Mouse (Mus musculus) CH12.LX (cell line): Measurements from ENCODE around the gene Nob1. TPM values are rescaled to one million over a fixed set of nuclear protein-coding genes. Genes with fewer than 3 reads are reported as not detected.

ENCODE experiments used
- DNase-seq: peaks from one replicate; pipeline ENCODE4 v3.0.0-alpha.2; 2013; ENCODE audit errors: extremely low read depth
- H3K27ac ChIP-seq: 2 replicates; pipeline ENCODE4 v1.5.1; 2012; ENCODE audit warnings: low read depth, mild to moderate bottlenecking, control low read depth, moderate library complexity; ENCODE audit not compliant: insufficient read depth
- H3K27me3 ChIP-seq: replicated peaks from 2 replicates; pipeline ENCODE3; 2012; ENCODE audit warnings: inconsistent platforms
- H3K36me3 ChIP-seq, 2 experiments: replicated peaks in 1 of 2; 2 replicates each; pipeline versions ENCODE3 to v1.6.1; 2012; ENCODE audit warnings: inconsistent platforms in 1 of 2, low read length in 1 of 2, mild to moderate bottlenecking in 1 of 2, mixed read lengths in 1 of 2, moderate library complexity in 1 of 2; ENCODE audit not compliant: control insufficient read depth in 1 of 2, insufficient read depth in 1 of 2
- H3K4me1 ChIP-seq, 2 experiments: 2 replicates each; pipeline ENCODE4 v1.6.1; 2012; ENCODE audit warnings: inconsistent platforms in 1 of 2, moderate library complexity in 1 of 2; ENCODE audit not compliant: insufficient read depth in 2 of 2, control insufficient read depth in 1 of 2
- H3K4me2 ChIP-seq: 2 replicates; pipeline ENCODE4 v1.6.1; 2012; ENCODE audit warnings: low read depth, mild to moderate bottlenecking, control low read depth; ENCODE audit not compliant: poor library complexity, insufficient read depth, severe bottlenecking
- H3K4me3 ChIP-seq, 3 experiments: fragments of 150-350 bp in 1 of 3; sonication (generic) in 1 of 3; replicated peaks in 1 of 3; 2 replicates each; pipeline versions ENCODE3 to v1.5.1; 2011 to 2012; ENCODE audit warnings: low read depth in 2 of 3, low read length in 2 of 3, mild to moderate bottlenecking in 2 of 3, moderate library complexity in 2 of 3, control low read depth in 1 of 3, improper control_type of control experiment in 1 of 3, inconsistent platforms in 1 of 3, mixed read lengths in 1 of 3; ENCODE audit not compliant: poor library complexity in 1 of 3
- H3K79me2 ChIP-seq: replicated peaks from 2 replicates; pipeline ENCODE4 v1.6.1; 2012; ENCODE audit warnings: mild to moderate bottlenecking, moderate library complexity; ENCODE audit not compliant: control insufficient read depth, poor library complexity, insufficient read depth, severe bottlenecking; ENCODE audit errors: extremely low read depth
- H3K9ac ChIP-seq: 2 replicates; pipeline ENCODE4 v1.6.1; 2012; ENCODE audit warnings: low read depth, mild to moderate bottlenecking, control low read depth, moderate library complexity; ENCODE audit not compliant: insufficient read depth
- H3K9me3 ChIP-seq: replicated peaks from 2 replicates; pipeline ENCODE3; 2012; ENCODE audit warnings: low read length, inconsistent platforms, mixed read lengths
- BHLHE40 ChIP-seq: IDR thresholded peaks from 2 replicates; pipeline ENCODE4 v1.6.1; 2011; ENCODE audit warnings: mild to moderate bottlenecking, low read depth, low read length, improper control_type of control experiment
- CHD1 ChIP-seq: IDR thresholded peaks from 2 replicates; pipeline ENCODE4 v1.6.1; 2012; ENCODE audit warnings: low read depth, low read length, improper control_type of control experiment, inconsistent platforms
- CHD2 ChIP-seq: IDR thresholded peaks from 2 replicates; pipeline ENCODE4 v1.6.1; 2011; ENCODE audit warnings: low read length, improper control_type of control experiment
- CTCF ChIP-seq, 2 experiments: IDR thresholded peaks in 1 of 2; conservative IDR thresholded peaks in 1 of 2; 2 replicates each; pipeline ENCODE4 v1.5.1; 2011 to 2012; ENCODE audit warnings: low read depth in 2 of 2, low read length in 2 of 2, improper control_type of control experiment in 1 of 2, inconsistent platforms in 1 of 2, mild to moderate bottlenecking in 1 of 2, moderate library complexity in 1 of 2
- ETS1 ChIP-seq: conservative IDR thresholded peaks from 2 replicates; pipeline ENCODE4 v1.6.1; 2012; ENCODE audit warnings: low read depth, mild to moderate bottlenecking, inconsistent platforms, low read length, improper control_type of control experiment, moderate library complexity
- GABPA ChIP-seq: IDR thresholded peaks from 2 replicates; pipeline ENCODE4 v1.6.1; 2012; ENCODE audit warnings: low read depth, low read length, improper control_type of control experiment, inconsistent platforms; ENCODE audit not compliant: insufficient replicate concordance
- HCFC1 ChIP-seq: IDR thresholded peaks from 2 replicates; pipeline ENCODE4 v1.6.1; 2012; ENCODE audit warnings: low read depth, mild to moderate bottlenecking, inconsistent platforms, low read length, improper control_type of control experiment
- IRF4 ChIP-seq: IDR thresholded peaks from 2 replicates; pipeline ENCODE4 v1.6.1; 2014; ENCODE audit warnings: low read depth, mild to moderate bottlenecking, inconsistent platforms, low read length, improper control_type of control experiment
- JUN ChIP-seq: IDR thresholded peaks from 2 replicates; pipeline ENCODE4 v1.6.1; 2011; ENCODE audit warnings: low read depth, mild to moderate bottlenecking, low read length, improper control_type of control experiment, moderate library complexity; ENCODE audit not compliant: insufficient read depth
- JUND ChIP-seq: conservative IDR thresholded peaks from 2 replicates; pipeline ENCODE4 v1.6.1; 2011; ENCODE audit warnings: low read depth, low read length, improper control_type of control experiment
- KAT2A ChIP-seq: IDR thresholded peaks from 2 replicates; pipeline ENCODE4 v1.6.1; 2012; ENCODE audit warnings: low read length, improper control_type of control experiment, inconsistent platforms; ENCODE audit not compliant: insufficient replicate concordance
- MAX ChIP-seq: IDR thresholded peaks from 2 replicates; pipeline ENCODE4 v1.6.1; 2011; ENCODE audit warnings: low read length, improper control_type of control experiment
- MAZ ChIP-seq: IDR thresholded peaks from 2 replicates; pipeline ENCODE4 v1.6.1; 2012; ENCODE audit warnings: low read depth, mild to moderate bottlenecking, inconsistent platforms, low read length, improper control_type of control experiment, moderate library complexity
- MEF2A ChIP-seq: IDR thresholded peaks from 2 replicates; pipeline ENCODE4 v1.6.1; 2014; ENCODE audit warnings: low read depth, mild to moderate bottlenecking, inconsistent platforms, low read length, improper control_type of control experiment, borderline replicate concordance
- MXI1 ChIP-seq: IDR thresholded peaks from 2 replicates; pipeline ENCODE4 v1.6.1; 2011; ENCODE audit warnings: mild to moderate bottlenecking, low read depth, low read length, improper control_type of control experiment
- MYC ChIP-seq: IDR thresholded peaks from 2 replicates; pipeline ENCODE4 v1.6.1; 2011; ENCODE audit warnings: low read depth, mild to moderate bottlenecking, improper control_type of control experiment, low read length
- NELFE ChIP-seq: IDR thresholded peaks from 2 replicates; pipeline ENCODE4 v1.6.1; 2011; ENCODE audit warnings: low read depth, low read length, improper control_type of control experiment
- NRF1 ChIP-seq: IDR thresholded peaks from 2 replicates; pipeline ENCODE4 v1.6.1; 2014; ENCODE audit warnings: low read depth, mild to moderate bottlenecking, inconsistent platforms, low read length, improper control_type of control experiment, moderate library complexity
- POLR2A ChIP-seq: IDR thresholded peaks from 2 replicates; pipeline ENCODE4 v1.6.1; 2011; ENCODE audit warnings: low read depth, mild to moderate bottlenecking, improper control_type of control experiment, low read length
- POLR2AphosphoS2 ChIP-seq: IDR thresholded peaks from 2 replicates; pipeline ENCODE4 v1.6.1; 2011; ENCODE audit warnings: low read depth, low read length, improper control_type of control experiment
- RAD21 ChIP-seq: IDR thresholded peaks from 2 replicates; pipeline ENCODE4 v1.6.1; 2011; ENCODE audit warnings: low read depth, mild to moderate bottlenecking, low read length, improper control_type of control experiment, moderate library complexity
- SIN3A ChIP-seq: IDR thresholded peaks from 2 replicates; pipeline ENCODE4 v1.6.1; 2012; ENCODE audit warnings: low read length, improper control_type of control experiment, inconsistent platforms
- TBP ChIP-seq: conservative IDR thresholded peaks from 2 replicates; pipeline ENCODE4 v1.6.1; 2011; ENCODE audit warnings: low read depth, low read length, improper control_type of control experiment
- TCF12 ChIP-seq: IDR thresholded peaks from 2 replicates; pipeline ENCODE4 v1.6.1; 2014; ENCODE audit warnings: low read depth, mild to moderate bottlenecking, inconsistent platforms, low read length, improper control_type of control experiment
- UBTF ChIP-seq: IDR thresholded peaks from 2 replicates; pipeline ENCODE4 v1.6.1; 2012; ENCODE audit warnings: low read depth, mild to moderate bottlenecking, inconsistent platforms, low read length, improper control_type of control experiment, moderate library complexity
- USF1 ChIP-seq: IDR thresholded peaks from 2 replicates; pipeline ENCODE4 v1.6.1; 2014; ENCODE audit warnings: low read depth, mild to moderate bottlenecking, inconsistent platforms, low read length, improper control_type of control experiment
- USF2 ChIP-seq: conservative IDR thresholded peaks from 2 replicates; pipeline ENCODE4 v1.6.1; 2011; ENCODE audit warnings: low read depth, low read length, improper control_type of control experiment
- ZC3H11A ChIP-seq: IDR thresholded peaks from 2 replicates; pipeline ENCODE4 v1.6.1; 2012; ENCODE audit warnings: low read depth, mild to moderate bottlenecking, inconsistent platforms, low read length, improper control_type of control experiment
- ZKSCAN1 ChIP-seq: IDR thresholded peaks from 2 replicates; pipeline ENCODE4 v1.6.1; 2012; ENCODE audit warnings: low read depth, inconsistent platforms, low read length, improper control_type of control experiment, borderline replicate concordance
- ZMIZ1 ChIP-seq: IDR thresholded peaks from 2 replicates; pipeline ENCODE4 v1.6.1; 2012; ENCODE audit warnings: low read depth, mild to moderate bottlenecking, inconsistent platforms, low read length, improper control_type of control experiment
- ZNF384 ChIP-seq: IDR thresholded peaks from 2 replicates; pipeline ENCODE4 v1.6.1; 2012; ENCODE audit warnings: low read depth, low read length, improper control_type of control experiment, inconsistent platforms
- dilution Hi-C: fragments of 300-500 bp; cut with MboI; formaldehyde crosslinking; loops from 2 replicates; pipeline ENCODE4 v1.14.3; 2020; ENCODE audit warnings: low sequenced_read_pairs; ENCODE audit not compliant: extremely low pct_unique_long_range_greater_than_20kb, extremely low pct_ligation_motif_present
- in situ Hi-C: fragments of 300-500 bp; cut with MboI; formaldehyde crosslinking; loops from 3 replicates; pipeline ENCODE4 v1.14.3; 2019; ENCODE audit warnings: low sequenced_read_pairs, low pct_ligation_motif_present, low pct_unique_long_range_greater_than_20kb, mixed read lengths
- polyA plus RNA-seq: library from polyadenylated mRNA; unstranded; fragments of >175 nt; gene quantifications from 2 replicates; pipeline ENCODE4 v1.2.1, GENCODE M21; 2012; ENCODE audit warnings: low read depth; ENCODE audit not compliant: insufficient read length
- total RNA-seq, 2 experiments: library from RNA; depleted of rRNA; stranded (reverse); fragments of 300-350 nt in 1 of 2; fragments of >200 nt in 1 of 2; gene quantifications; 2 replicates each; pipeline ENCODE4 v1.2.3; 2012 to 2014

Gene Nob1
- total and polyA plus RNA-seq, 3 experiments = 21.4 to 109 (median 73.1) TPM

GRCm38 (mm10) chr8:107437711-107438110, 12.9 kb upstream of the Nob1 start:
- peaks cover 13 to 37% of the 10 kb centered on the region in 2 experiments for H3K4me1 ChIP-seq
- TF ChIP-seq TCF12 (0 out of 2 replicates have a peak, but pooled peaks have one; percentile 8), USF2 (no peak), BHLHE40 (peak; percentile 30; the same call in 1 of the 2 replicates), POLR2AphosphoS2 (no peak)
- TF ChIP-seq, all 38 proteins: peak for 2
- peaks cover 0 to 12% of the 10 kb centered on the region in 2 experiments for H3K36me3 ChIP-seq
- no peaks in the 10 kb centered on the region for H3K9me3 ChIP-seq
- H3K4me3 ChIP-seq = no peak overlapping the region
- no peak overlapping the region for H3K9ac ChIP-seq
- in situ Hi-C loops = no loop called here
- dilution Hi-C loops = no loop called here
- DNase-seq = no peak
- peak overlapping the region; percentile 32; the same call in 1 of the 2 replicates for H3K27ac ChIP-seq
- no peaks in the 10 kb centered on the region; the same call in 1 of the 2 replicates for H3K79me2 ChIP-seq
- H3K27me3 ChIP-seq = no peaks in the 10 kb centered on the region
- H3K4me2 ChIP-seq = peak overlapping the region; percentile 77

- H3K36me3 ChIP-seq = peaks cover 0 to 11% of the 10 kb centered on the region in 2 experiments
- peak overlapping the region; percentile 87 to 92 (median 89) for H3K4me3 ChIP-seq
- no peaks in the 10 kb centered on the region for H3K27me3 ChIP-seq
- no peaks in the 10 kb centered on the region for H3K9me3 ChIP-seq
- H3K9ac ChIP-seq = peak overlapping the region; percentile 91
- H3K4me2 ChIP-seq = peak overlapping the region; percentile 77
- DNase-seq = peak; percentile 55
- dilution Hi-C loops (no loop called here), in situ Hi-C loops (no loop called here)
- no peaks in the 10 kb centered on the region; the same call in 1 of the 2 replicates for H3K79me2 ChIP-seq
- peaks cover 13 to 37% of the 10 kb centered on the region in 2 experiments for H3K4me1 ChIP-seq
- peak overlapping the region; percentile 65; the same call in 1 of the 2 replicates for H3K27ac ChIP-seq
- TF ChIP-seq TBP = 0 out of 2 replicates have a peak, but pooled peaks have one; percentile 30
- TF ChIP-seq HCFC1 = no peak
- peak; percentile 66 for TF ChIP-seq BHLHE40
- TF ChIP-seq ZKSCAN1 = no peak
- no peak for TF ChIP-seq CHD2
- no peak for TF ChIP-seq IRF4
- TF ChIP-seq ZMIZ1 = no peak
- no peak for TF ChIP-seq MYC
- no peak for TF ChIP-seq KAT2A
- TF ChIP-seq RAD21 = no peak
- no peak for TF ChIP-seq JUND
- TF ChIP-seq MAZ = no peak
- TF ChIP-seq USF1 = peak; percentile 41
- TF ChIP-seq POLR2A = no peak
- no peak for TF ChIP-seq UBTF
- no peak for TF ChIP-seq CTCF (conservative IDR thresholded peaks at IDR 0.05 in 1 of 2, IDR thresholded peaks at IDR 0.05 in 1 of 2; ENCODE audit: low read depth in 2 of 2, low read length in 2 of 2)
- no peak for TF ChIP-seq ZC3H11A
- TF ChIP-seq NELFE = no peak
- TF ChIP-seq JUN = no peak
- no peak for TF ChIP-seq POLR2AphosphoS2
- TF ChIP-seq NRF1 = no peak
- 0 out of 2 replicates have a peak, but pooled peaks have one; percentile 7 for TF ChIP-seq TCF12
- peak; percentile 63; the same call in 1 of the 2 replicates for TF ChIP-seq SIN3A
- TF ChIP-seq ZNF384 = peak; percentile 78
- no peak for TF ChIP-seq CHD1
- no peak for TF ChIP-seq GABPA
- TF ChIP-seq MEF2A = no peak
- no peak for TF ChIP-seq MAX
- TF ChIP-seq ETS1 = peak; percentile 58; the same call in 1 of the 2 replicates
- TF ChIP-seq MXI1 = no peak
Measured at GRCm38 (mm10) chr8:107436841-107437421, 12.1 kb upstream of the Nob1 start.
